Comparison of ENCODE assay signal across 21 mouse cellular contexts in genomic region chr11:112081386-112081785, GRCm38 (mm10).
"Had no signal": no experiment of that assay in that cellular context is flagged by ENCODE, and none has a peak within 500 bp of the region (broad histone marks: within the 10 kb centered on the region; RNA-seq: fewer than 3 reads in every experiment).

No protein-coding gene starts in this region.

- H3K27ac ChIP-seq: limb, embryonic 12.5 days; limb, embryonic 15.5 days; liver, embryonic 14.5 days; lung, embryonic 15.5 days; macrophage; midbrain, embryonic 13.5 days; neural tube, embryonic 13.5 days had no signal

- H3K9me3 ChIP-seq: limb, embryonic 12.5 days; limb, embryonic 15.5 days; lung, embryonic 15.5 days; midbrain, embryonic 13.5 days; neural tube, embryonic 13.5 days had no signal

- ATAC-seq: liver, postnatal 0 days; midbrain, embryonic 13.5 days; midbrain, embryonic 16.5 days had no signal

- DNase-seq: kidney, adult 18-20 months; kidney, adult 9 months; kidney, postnatal 14 days; kidney, postnatal 4 days; left cerebral cortex, postnatal 4 days; liver, postnatal 0 days; retina, postnatal 1 day; right cerebral cortex, postnatal 25 days; spleen, adult 18-20 months; thymus, adult 18-20 months; thymus, postnatal 36 days had no signal

- H3K4me1 ChIP-seq: limb, embryonic 15.5 days; neural tube, embryonic 13.5 days had no signal

- H3K4me3 ChIP-seq: limb, embryonic 12.5 days; limb, embryonic 15.5 days; lung, embryonic 15.5 days; midbrain, embryonic 13.5 days; myocyte; neural tube, embryonic 13.5 days had no signal

- H3K27me3 ChIP-seq: limb, embryonic 12.5 days; limb, embryonic 15.5 days; lung, embryonic 15.5 days; midbrain, embryonic 13.5 days; neural tube, embryonic 13.5 days had no signal

- H3K9ac ChIP-seq: limb, embryonic 12.5 days; limb, embryonic 15.5 days; liver, embryonic 14.5 days; liver, postnatal 0 days; lung, embryonic 15.5 days; midbrain, embryonic 13.5 days; neural tube, embryonic 13.5 days had no signal

- H3K4me2 ChIP-seq: limb, embryonic 12.5 days; limb, embryonic 15.5 days; liver, embryonic 11.5 days; lung, embryonic 15.5 days; midbrain, embryonic 13.5 days; neural tube, embryonic 13.5 days had no signal

- H3K36me3 ChIP-seq: limb, embryonic 12.5 days; limb, embryonic 15.5 days; lung, embryonic 15.5 days; midbrain, embryonic 13.5 days; neural tube, embryonic 13.5 days had no signal
